Mouse (Mus musculus): ENCODE data around the gene Cfap157.

- TF ChIP-seq POLR2A (IDR thresholded peaks at IDR 0.05; ENCODE audit: borderline replicate concordance, low read depth, low read length) (no peak), CTCF (IDR thresholded peaks at IDR 0.05; ENCODE audit: low read depth, low read length) (no peak)
Observed at GRCm38 (mm10) chr2:32824778-32825177, 40.5 kb upstream of the Cfap157 start.

Measured in bone marrow macrophage, adult 2 months (primary cell).